Mouse (Mus musculus): ENCODE data around the gene Necab2. TPM values are rescaled to one million over a fixed set of nuclear protein-coding genes. Genes with fewer than 3 reads are reported as not detected.

The Necab2 gene
- polyA plus RNA-seq, 1 experiment from 2014 or later, result 1.2 TPM

DNA sequence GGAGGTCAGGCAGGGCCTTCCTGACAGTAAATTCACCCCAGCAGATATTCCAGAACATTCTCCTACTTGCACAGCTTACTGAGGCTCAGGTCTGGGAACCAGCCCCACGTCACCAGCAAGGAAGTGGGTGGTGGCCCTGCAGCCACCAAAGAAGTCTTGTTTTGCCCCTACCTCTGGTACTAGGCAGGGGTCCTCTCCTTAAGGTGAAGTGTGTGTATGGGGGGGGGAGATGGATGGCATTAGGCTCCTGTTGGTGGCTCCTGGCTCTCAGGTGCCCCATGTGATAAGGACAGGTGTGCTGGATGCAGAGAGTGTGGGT, 5.6 kb upstream of the Necab2 start:
- Histone ChIP-seq H3K36me3 (ENCODE audit: insufficient read depth, low read length) (no peaks in the 10 kb centered on the region), H3K9me3 (ENCODE audit: low read length) (no peaks in the 10 kb centered on the region), H3K27me3 (replicated peaks; ENCODE audit: insufficient read depth, low read length) (no peaks in the 10 kb centered on the region), H3K9ac (replicated peaks; ENCODE audit: low read depth) (no peak overlapping the region), H3K4me1 (ENCODE audit: insufficient read depth, low read depth, low read length) (peaks cover 4% of the 10 kb centered on the region; the same call in 1 of the 2 replicates), H3K4me3 (ENCODE audit: low read depth, low read length) (no peak overlapping the region), H3K4me2 (replicated peaks; ENCODE audit: low read depth, low read length) (peak overlapping the region; percentile 14; the same call in 1 of the 2 replicates), H3K27ac (ENCODE audit: low read length) (no peak overlapping the region; the same call in 1 of the 2 replicates)
- WGBS, result 27% methylated on average over 1 of the region's 1 CpGs
- no peak for DNase-seq (ENCODE audit: low spot score)
- TF ChIP-seq EP300 (IDR thresholded peaks at IDR 0.05), result no peak
- no peak for TF ChIP-seq CTCF (IDR thresholded peaks at IDR 0.05)
- ATAC-seq, result no peak; the same call in 1 of the 2 replicates

DNA sequence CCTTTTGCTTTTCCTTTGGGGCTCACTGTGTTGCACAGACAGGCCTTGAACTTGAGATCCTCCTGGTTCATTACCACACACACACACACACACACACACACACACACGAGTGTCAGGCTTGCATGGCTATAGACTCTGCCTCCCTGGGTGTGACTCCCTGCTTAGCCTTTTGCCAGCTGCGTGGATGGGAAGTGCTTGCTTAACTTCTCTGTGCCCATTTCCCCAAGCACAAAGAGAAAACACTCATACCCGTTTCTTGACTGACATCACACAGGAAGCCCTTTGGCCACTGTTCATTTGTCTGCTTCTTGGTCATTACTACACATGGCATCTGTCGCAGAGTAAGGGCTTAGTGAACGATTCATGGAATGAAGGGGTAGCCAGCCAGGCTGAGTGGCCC, 4.5 kb upstream of the Necab2 start:
- no peak overlapping the region for H3K4me3 ChIP-seq (ENCODE audit: low read depth, low read length)
- H3K4me2 ChIP-seq (replicated peaks; ENCODE audit: low read depth, low read length), result no peak overlapping the region
- no peak overlapping the region for H3K27ac ChIP-seq (ENCODE audit: low read length)
- peaks cover 9% of the 10 kb centered on the region; the same call in 1 of the 2 replicates for H3K4me1 ChIP-seq (ENCODE audit: insufficient read depth, low read depth, low read length)
- H3K36me3 ChIP-seq (ENCODE audit: insufficient read depth, low read length), result no peaks in the 10 kb centered on the region
- WGBS, result 43% methylated on average over 5 of the region's 5 CpGs
- ATAC-seq, result no peak
- H3K9ac ChIP-seq (replicated peaks; ENCODE audit: low read depth), result no peak overlapping the region
- DNase-seq (ENCODE audit: low spot score), result no peak
- no peak for TF ChIP-seq CTCF (IDR thresholded peaks at IDR 0.05)
- TF ChIP-seq EP300 (IDR thresholded peaks at IDR 0.05), result no peak
- H3K9me3 ChIP-seq (ENCODE audit: low read length), result no peaks in the 10 kb centered on the region
- H3K27me3 ChIP-seq (replicated peaks; ENCODE audit: insufficient read depth, low read length), result 0 out of 2 replicates have a peak, but pooled peaks cover under 1% of the 10 kb centered on the region

DNA sequence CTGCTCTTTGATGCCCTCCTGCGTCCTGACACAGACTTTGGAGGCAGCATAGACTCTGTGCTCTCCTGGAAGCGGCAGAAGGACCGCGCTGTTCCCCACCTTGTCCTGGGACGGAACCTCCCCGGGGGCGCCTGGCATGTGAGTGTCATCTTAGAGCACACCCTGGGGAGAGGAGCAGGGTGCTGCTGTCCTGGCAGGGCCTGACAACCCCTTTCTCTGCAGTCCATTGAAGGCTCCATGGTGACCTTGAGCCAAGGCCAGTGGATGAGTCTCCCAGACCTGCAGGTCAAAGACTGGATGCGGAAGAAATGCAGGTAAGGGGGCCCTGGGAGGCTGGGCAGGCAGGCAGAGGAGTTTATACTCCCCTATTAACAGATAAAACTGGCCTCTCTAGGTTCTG, 3.5 kb upstream of the Necab2 start:
- peaks cover 10% of the 10 kb centered on the region; the same call in 1 of the 2 replicates for H3K27me3 ChIP-seq (replicated peaks; ENCODE audit: insufficient read depth, low read length)
- no peak for ATAC-seq
- no peak for TF ChIP-seq CTCF (IDR thresholded peaks at IDR 0.05)
- TF ChIP-seq EP300 (IDR thresholded peaks at IDR 0.05), result no peak
- no peak overlapping the region for H3K9ac ChIP-seq (replicated peaks; ENCODE audit: low read depth)
- H3K9me3 ChIP-seq (ENCODE audit: low read length), result no peaks in the 10 kb centered on the region
- H3K36me3 ChIP-seq (ENCODE audit: insufficient read depth, low read length), result no peaks in the 10 kb centered on the region
- no peak overlapping the region for H3K4me3 ChIP-seq (ENCODE audit: low read depth, low read length)
- H3K27ac ChIP-seq (ENCODE audit: low read length), result no peak overlapping the region
- peaks cover 9% of the 10 kb centered on the region; the same call in 1 of the 2 replicates for H3K4me1 ChIP-seq (ENCODE audit: insufficient read depth, low read depth, low read length)
- no peak for DNase-seq (ENCODE audit: low spot score)
- H3K4me2 ChIP-seq (replicated peaks; ENCODE audit: low read depth, low read length), result no peak overlapping the region
- 94% methylated on average over 8 of the region's 8 CpGs for WGBS

DNA sequence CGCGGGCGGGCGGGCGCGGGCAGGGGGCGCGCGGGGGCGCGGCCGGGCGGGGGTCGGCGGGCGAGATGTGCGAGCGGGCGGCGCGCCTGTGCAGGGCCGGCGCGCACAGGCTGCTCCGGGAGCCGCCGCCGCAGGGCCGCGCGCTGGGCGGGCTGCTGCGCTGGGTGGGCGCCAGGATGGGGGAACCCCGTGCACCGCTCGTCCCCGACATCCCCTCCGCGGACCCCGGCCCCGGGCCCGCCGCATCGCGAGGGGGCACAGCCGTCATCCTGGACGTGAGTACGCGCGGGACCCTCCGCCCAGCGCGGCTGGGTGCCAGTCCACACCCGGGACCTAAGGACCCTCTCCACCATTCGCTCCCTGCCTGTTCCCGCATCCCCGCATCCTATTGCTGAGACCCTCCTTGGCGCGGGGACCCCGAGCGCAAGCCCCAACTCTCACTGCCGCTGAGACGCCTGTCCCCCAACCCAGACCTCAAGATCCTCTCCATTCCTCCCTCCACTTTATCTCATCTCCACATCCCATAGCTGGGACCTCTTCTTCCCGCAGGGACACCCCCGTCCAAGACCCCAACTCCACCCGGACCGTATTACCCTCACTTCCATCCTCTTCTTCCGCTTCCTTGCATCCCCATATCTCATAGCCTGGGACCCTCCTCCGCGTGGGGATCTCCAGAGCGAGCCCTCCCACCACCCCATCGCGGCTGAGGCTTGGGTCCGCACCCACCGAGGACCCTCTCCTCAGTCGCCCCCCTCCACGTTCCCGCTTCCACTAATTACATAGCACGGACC, 666 bp downstream of the Necab2 start:
- H3K9me3 ChIP-seq (ENCODE audit: low read length), result no peaks in the 10 kb centered on the region
- H3K9ac ChIP-seq (replicated peaks; ENCODE audit: low read depth), result no peak overlapping the region
- no peak overlapping the region for H3K27ac ChIP-seq (ENCODE audit: low read length)
- 2% methylated on average over 41 of the region's 80 CpGs for WGBS
- H3K27me3 ChIP-seq (replicated peaks; ENCODE audit: insufficient read depth, low read length), result peaks cover 19% of the 10 kb centered on the region; the same call in 1 of the 2 replicates
- no peaks in the 10 kb centered on the region for H3K36me3 ChIP-seq (ENCODE audit: insufficient read depth, low read length)
- DNase-seq (ENCODE audit: low spot score) (no peak), ATAC-seq (peak; percentile 29; the same call in 1 of the 2 replicates)
- TF ChIP-seq EP300 (IDR thresholded peaks at IDR 0.05) (no peak), CTCF (IDR thresholded peaks at IDR 0.05) (no peak)
- H3K4me3 ChIP-seq (ENCODE audit: low read depth, low read length), result peak overlapping the region; percentile 50
- peak overlapping the region; percentile 100 for H3K4me2 ChIP-seq (replicated peaks; ENCODE audit: low read depth, low read length)
- peaks cover 5% of the 10 kb centered on the region; the same call in 1 of the 2 replicates for H3K4me1 ChIP-seq (ENCODE audit: insufficient read depth, low read depth, low read length)

DNA sequence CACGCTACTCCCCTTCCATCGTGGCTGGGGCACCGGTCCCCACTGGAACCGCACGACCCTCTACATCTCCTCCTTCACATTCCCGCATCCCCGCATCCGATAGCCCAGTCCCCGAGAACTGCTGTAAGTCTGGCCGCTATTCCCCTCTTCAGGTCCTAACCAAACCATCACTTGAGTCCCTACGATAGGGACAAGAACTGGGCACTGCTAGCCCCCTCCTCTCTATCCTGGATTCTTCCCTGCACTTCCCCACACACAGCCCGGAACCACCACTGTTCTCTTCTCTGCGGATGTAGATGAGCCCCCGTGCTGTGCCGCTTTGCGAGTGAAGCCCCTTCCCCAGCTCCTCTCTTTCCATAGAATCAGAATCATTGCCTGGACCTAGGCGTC, 1.3 kb downstream of the Necab2 start:
- no peak overlapping the region for H3K9ac ChIP-seq (replicated peaks; ENCODE audit: low read depth)
- DNase-seq (ENCODE audit: low spot score) (no peak), ATAC-seq (no peak)
- H3K4me3 ChIP-seq (ENCODE audit: low read depth, low read length), result no peak overlapping the region
- peaks cover 19% of the 10 kb centered on the region; the same call in 1 of the 2 replicates for H3K27me3 ChIP-seq (replicated peaks; ENCODE audit: insufficient read depth, low read length)
- no peak overlapping the region for H3K4me2 ChIP-seq (replicated peaks; ENCODE audit: low read depth, low read length)
- no peak for TF ChIP-seq EP300 (IDR thresholded peaks at IDR 0.05)
- 4% methylated on average over 16 of the region's 17 CpGs for WGBS
- H3K27ac ChIP-seq (ENCODE audit: low read length), result no peak overlapping the region
- H3K4me1 ChIP-seq (ENCODE audit: insufficient read depth, low read depth, low read length), result peaks cover 5% of the 10 kb centered on the region; the same call in 1 of the 2 replicates
- no peaks in the 10 kb centered on the region for H3K36me3 ChIP-seq (ENCODE audit: insufficient read depth, low read length)
- H3K9me3 ChIP-seq (ENCODE audit: low read length), result no peaks in the 10 kb centered on the region

DNA sequence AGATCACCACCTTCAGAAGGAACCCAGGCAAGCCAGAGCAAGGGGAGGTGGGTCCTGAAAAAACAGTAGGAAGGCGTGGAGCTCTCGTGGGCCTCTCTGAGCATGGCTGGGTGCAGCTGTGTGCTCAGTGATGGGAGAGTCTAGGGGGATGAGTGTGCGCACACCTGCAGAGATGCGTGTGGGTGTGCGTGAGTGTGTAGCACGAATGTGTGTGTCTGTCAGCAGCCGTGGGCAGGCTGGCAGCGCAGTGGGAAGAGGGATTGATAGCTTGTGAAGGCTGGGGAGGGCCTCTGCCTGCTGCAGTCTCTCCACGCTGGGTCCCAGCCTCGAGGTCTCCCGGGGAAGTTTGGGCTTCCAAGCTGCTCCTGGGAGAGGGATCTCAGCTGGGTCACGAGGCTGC, 3.1 kb downstream of the Necab2 start:
- Histone ChIP-seq H3K27ac (ENCODE audit: low read length) (no peak overlapping the region), H3K36me3 (ENCODE audit: insufficient read depth, low read length) (no peaks in the 10 kb centered on the region), H3K9ac (replicated peaks; ENCODE audit: low read depth) (no peak overlapping the region), H3K27me3 (replicated peaks; ENCODE audit: insufficient read depth, low read length) (peaks cover 19% of the 10 kb centered on the region; the same call in 1 of the 2 replicates), H3K4me1 (ENCODE audit: insufficient read depth, low read depth, low read length) (peaks cover 5% of the 10 kb centered on the region; the same call in 1 of the 2 replicates), H3K9me3 (ENCODE audit: low read length) (no peaks in the 10 kb centered on the region), H3K4me2 (replicated peaks; ENCODE audit: low read depth, low read length) (no peak overlapping the region), H3K4me3 (ENCODE audit: low read depth, low read length) (no peak overlapping the region)
- DNase-seq (ENCODE audit: low spot score) (no peak), ATAC-seq (no peak)
- 70% methylated on average over 12 of the region's 12 CpGs for WGBS
- no peak for TF ChIP-seq CTCF (IDR thresholded peaks at IDR 0.05)
- TF ChIP-seq EP300 (IDR thresholded peaks at IDR 0.05), result no peak
